Mouse (Mus musculus) ES-Bruce4 (cell line): ENCODE results near the gene Luzp1.

Source experiments
- CTCF ChIP-seq: IDR thresholded peaks from one replicate; pipeline ENCODE4 v1.8.1; 2011; ENCODE audit warnings: low read depth, low read length
- EP300 ChIP-seq: IDR thresholded peaks from 2 replicates; pipeline ENCODE4 v1.6.1; 2011; ENCODE audit warnings: low read depth, low read length; ENCODE audit not compliant: insufficient read depth
- POLR2A ChIP-seq: IDR thresholded peaks from one replicate; pipeline ENCODE4 v1.8.1; 2011; ENCODE audit warnings: low read length; ENCODE audit not compliant: insufficient read depth

GRCm38 (mm10) chr4:136588003-136588402, 118.4 kb downstream of the Luzp1 start:
- TF ChIP-seq EP300 (no peak), CTCF (no peak), POLR2A (no peak)
